Mouse (Mus musculus): ENCODE measurements around the gene Katnbl1. TPM values are rescaled to one million over a fixed set of nuclear protein-coding genes. Genes with fewer than 3 reads are reported as not detected.

Gene Katnbl1
- polyA plus RNA-seq, 1 experiment from 2014 or later: 53.6 TPM

GRCm38 (mm10) chr2:112360012-112360780, 18.8 kb upstream of the Katnbl1 start:
- ATAC-seq (replicated peaks; ENCODE audit: low FRiP score): no peak
- Histone ChIP-seq H3K4me2 (ENCODE audit: low read depth, low read length, severe bottlenecking) (no peak overlapping the region), H3K9me3 (ENCODE audit: control insufficient read depth, low read length) (no peaks in the 10 kb centered on the region), H3K36me3 (ENCODE audit: control insufficient read depth, insufficient read depth, low read length) (peaks cover 2% of the 10 kb centered on the region; the same call in 1 of the 2 replicates), H3K27me3 (ENCODE audit: control insufficient read depth, insufficient read depth, low read length) (no peaks in the 10 kb centered on the region), H3K27ac (ENCODE audit: low read depth, low read length) (no peak overlapping the region), H3K4me1 (replicated peaks; ENCODE audit: control insufficient read depth, insufficient read depth, low read length) (no peaks in the 10 kb centered on the region), H3K4me3 (ENCODE audit: low read depth, low read length) (no peak overlapping the region), H3K9ac (ENCODE audit: low read length) (no peak overlapping the region)
- 93% methylated on average over 12 of the region's 12 CpGs for WGBS
- no peak for DNase-seq (ENCODE audit: low spot score)

- DNase-seq (ENCODE audit: low spot score): no peak
- Histone ChIP-seq H3K4me2 (ENCODE audit: low read depth, low read length, severe bottlenecking) (no peak overlapping the region), H3K27me3 (ENCODE audit: control insufficient read depth, insufficient read depth, low read length) (no peaks in the 10 kb centered on the region), H3K9ac (ENCODE audit: low read length) (no peak overlapping the region), H3K9me3 (ENCODE audit: control insufficient read depth, low read length) (no peaks in the 10 kb centered on the region), H3K27ac (ENCODE audit: low read depth, low read length) (no peak overlapping the region), H3K4me3 (ENCODE audit: low read depth, low read length) (no peak overlapping the region), H3K4me1 (replicated peaks; ENCODE audit: control insufficient read depth, insufficient read depth, low read length) (no peaks in the 10 kb centered on the region), H3K36me3 (ENCODE audit: control insufficient read depth, insufficient read depth, low read length) (peaks cover 2% of the 10 kb centered on the region; the same call in 1 of the 2 replicates)
- ATAC-seq (replicated peaks; ENCODE audit: low FRiP score): no peak
- 88% methylated on average over 2 of the region's 2 CpGs for WGBS
Observed at GRCm38 (mm10) chr2:112360781-112361169, 18.2 kb upstream of the Katnbl1 start.

- no peaks in the 10 kb centered on the region for H3K9me3 ChIP-seq (ENCODE audit: control insufficient read depth, low read length)
- peak; percentile 22 for ATAC-seq (replicated peaks; ENCODE audit: low FRiP score)
- H3K9ac ChIP-seq (ENCODE audit: low read length): peak overlapping the region; percentile 68
- no peak for DNase-seq (ENCODE audit: low spot score)
- 23% methylated on average over 15 of the region's 15 CpGs for WGBS
- H3K27me3 ChIP-seq (ENCODE audit: control insufficient read depth, insufficient read depth, low read length): no peaks in the 10 kb centered on the region
- no peak overlapping the region for H3K27ac ChIP-seq (ENCODE audit: low read depth, low read length)
- peak overlapping the region; percentile 75 for H3K4me2 ChIP-seq (ENCODE audit: low read depth, low read length, severe bottlenecking)
- H3K4me1 ChIP-seq (replicated peaks; ENCODE audit: control insufficient read depth, insufficient read depth, low read length): peaks cover 3% of the 10 kb centered on the region; the same call in 1 of the 2 replicates
- peak overlapping the region; percentile 85 for H3K4me3 ChIP-seq (ENCODE audit: low read depth, low read length)
- no peaks in the 10 kb centered on the region; the same call in 1 of the 2 replicates for H3K36me3 ChIP-seq (ENCODE audit: control insufficient read depth, insufficient read depth, low read length)
Observed at GRCm38 (mm10) chr2:112367222-112367621, 11.8 kb upstream of the Katnbl1 start.

- no peaks in the 10 kb centered on the region for H3K27me3 ChIP-seq (ENCODE audit: control insufficient read depth, insufficient read depth, low read length)
- peak within 1 kb of the TSS; percentile 85 for H3K4me3 ChIP-seq (ENCODE audit: low read depth, low read length)
- H3K27ac ChIP-seq (ENCODE audit: low read depth, low read length): peak within 1 kb of the TSS; percentile 58
- H3K9me3 ChIP-seq (ENCODE audit: control insufficient read depth, low read length): no peaks in the 10 kb centered on the region
- ATAC-seq (replicated peaks; ENCODE audit: low FRiP score) (peak; percentile 90), DNase-seq (ENCODE audit: low spot score) (peak; percentile 93)
- 2% methylated on average over 46 of the region's 46 CpGs for WGBS
- peak within 1 kb of the TSS; percentile 75 for H3K4me2 ChIP-seq (ENCODE audit: low read depth, low read length, severe bottlenecking)
- no peaks in the 10 kb centered on the region; the same call in 1 of the 2 replicates for H3K36me3 ChIP-seq (ENCODE audit: control insufficient read depth, insufficient read depth, low read length)
- peaks cover 3% of the 10 kb centered on the region; the same call in 1 of the 2 replicates for H3K4me1 ChIP-seq (replicated peaks; ENCODE audit: control insufficient read depth, insufficient read depth, low read length)
- peak within 1 kb of the TSS; percentile 68 for H3K9ac ChIP-seq (ENCODE audit: low read length)
Observed at GRCm38 (mm10) chr2:112367726-112368673, 11.0 kb upstream of the Katnbl1 start, which contains the start of gene Emc4. Gene Emc4 (minus strand): TSS chr2:112368027.

GRCm38 (mm10) chr2:112369941-112370340, 9.1 kb upstream of the Katnbl1 start:
- Histone ChIP-seq H3K27ac (ENCODE audit: low read depth, low read length) (no peak overlapping the region), H3K4me3 (ENCODE audit: low read depth, low read length) (no peak overlapping the region), H3K36me3 (ENCODE audit: control insufficient read depth, insufficient read depth, low read length) (no peaks in the 10 kb centered on the region), H3K27me3 (ENCODE audit: control insufficient read depth, insufficient read depth, low read length) (no peaks in the 10 kb centered on the region), H3K4me1 (replicated peaks; ENCODE audit: control insufficient read depth, insufficient read depth, low read length) (peaks cover 3% of the 10 kb centered on the region; the same call in 1 of the 2 replicates), H3K4me2 (ENCODE audit: low read depth, low read length, severe bottlenecking) (no peak overlapping the region), H3K9ac (ENCODE audit: low read length) (no peak overlapping the region), H3K9me3 (ENCODE audit: control insufficient read depth, low read length) (no peaks in the 10 kb centered on the region)
- no peak for ATAC-seq (replicated peaks; ENCODE audit: low FRiP score)
- WGBS: 84% methylated on average over 5 of the region's 5 CpGs
- DNase-seq (ENCODE audit: low spot score): no peak

- Histone ChIP-seq H3K36me3 (ENCODE audit: control insufficient read depth, insufficient read depth, low read length) (no peaks in the 10 kb centered on the region), H3K9ac (ENCODE audit: low read length) (no peak overlapping the region), H3K27ac (ENCODE audit: low read depth, low read length) (no peak overlapping the region), H3K27me3 (ENCODE audit: control insufficient read depth, insufficient read depth, low read length) (no peaks in the 10 kb centered on the region), H3K4me1 (replicated peaks; ENCODE audit: control insufficient read depth, insufficient read depth, low read length) (no peaks in the 10 kb centered on the region), H3K4me3 (ENCODE audit: low read depth, low read length) (no peak overlapping the region), H3K4me2 (ENCODE audit: low read depth, low read length, severe bottlenecking) (no peak overlapping the region), H3K9me3 (ENCODE audit: control insufficient read depth, low read length) (no peaks in the 10 kb centered on the region)
- 66% methylated on average over 4 of the region's 4 CpGs for WGBS
- no peak for DNase-seq (ENCODE audit: low spot score)
- ATAC-seq (replicated peaks; ENCODE audit: low FRiP score): no peak
Observed at GRCm38 (mm10) chr2:112373141-112373540, 5.9 kb upstream of the Katnbl1 start.

GRCm38 (mm10) chr2:112374610-112375009, 4.4 kb upstream of the Katnbl1 start:
- H3K9ac ChIP-seq (ENCODE audit: low read length): no peak overlapping the region
- 74% methylated on average over 5 of the region's 5 CpGs for WGBS

GRCm38 (mm10) chr2:112380131-112380530, 1.1 kb downstream of the Katnbl1 start:
- no peaks in the 10 kb centered on the region; the same call in 1 of the 2 replicates for H3K4me1 ChIP-seq (replicated peaks; ENCODE audit: control insufficient read depth, insufficient read depth, low read length)
- H3K4me2 ChIP-seq (ENCODE audit: low read depth, low read length, severe bottlenecking): peak overlapping the region; percentile 50
- 56% methylated on average over 8 of the region's 8 CpGs for WGBS
- H3K27ac ChIP-seq (ENCODE audit: low read depth, low read length): no peak overlapping the region
- DNase-seq (ENCODE audit: low spot score) (no peak), ATAC-seq (replicated peaks; ENCODE audit: low FRiP score) (no peak)
- peak overlapping the region; percentile 93 for H3K4me3 ChIP-seq (ENCODE audit: low read depth, low read length)
- H3K27me3 ChIP-seq (ENCODE audit: control insufficient read depth, insufficient read depth, low read length): no peaks in the 10 kb centered on the region
- no peaks in the 10 kb centered on the region for H3K36me3 ChIP-seq (ENCODE audit: control insufficient read depth, insufficient read depth, low read length)
- peak overlapping the region; percentile 94 for H3K9ac ChIP-seq (ENCODE audit: low read length)
- H3K9me3 ChIP-seq (ENCODE audit: control insufficient read depth, low read length): no peaks in the 10 kb centered on the region

More at GRCm38 (mm10) chr2:112374610-112375009, 4.4 kb upstream of the Katnbl1 start:
- Histone ChIP-seq H3K4me2 (ENCODE audit: low read depth, low read length, severe bottlenecking) (no peak overlapping the region), H3K4me1 (replicated peaks; ENCODE audit: control insufficient read depth, insufficient read depth, low read length) (no peaks in the 10 kb centered on the region), H3K9me3 (ENCODE audit: control insufficient read depth, low read length) (no peaks in the 10 kb centered on the region), H3K4me3 (ENCODE audit: low read depth, low read length) (no peak overlapping the region), H3K27me3 (ENCODE audit: control insufficient read depth, insufficient read depth, low read length) (no peaks in the 10 kb centered on the region), H3K27ac (ENCODE audit: low read depth, low read length) (no peak overlapping the region), H3K36me3 (ENCODE audit: control insufficient read depth, insufficient read depth, low read length) (no peaks in the 10 kb centered on the region)
- no peak for ATAC-seq (replicated peaks; ENCODE audit: low FRiP score)
- no peak for DNase-seq (ENCODE audit: low spot score)

Data from forebrain, embryonic 11.5 days (tissue).